Mouse (Mus musculus) forebrain, embryonic 16.5 days (tissue): ENCODE measurements around the gene Ect2l. TPM values are rescaled to one million over a fixed set of nuclear protein-coding genes. Genes with fewer than 3 reads are reported as not detected.
"Not testable (repeated sequence)": the region's sequence is repeated elsewhere in the genome, so short reads cannot be mapped to it uniquely, and the experiment has no call there.

Experiments
- ATAC-seq: fragments of 200-750 bp; cut with Nextera tagmentation; 2 replicates; pipeline ENCODE4 v1.8.0; 2017; ENCODE audit warnings: mild to moderate bottlenecking, moderate library complexity
- H3K27ac ChIP-seq: fragments of 300-500 bp; sonication (generic); 2 replicates; pipeline ENCODE4 v1.5.1; 2014; ENCODE audit warnings: low read length, control low read depth
- H3K27me3 ChIP-seq: fragments of 300-500 bp; sonication (generic); replicated peaks from 2 replicates; pipeline ENCODE4 v1.6.1; 2014; ENCODE audit warnings: low read length; ENCODE audit not compliant: control insufficient read depth, insufficient read depth
- H3K36me3 ChIP-seq: fragments of 300-500 bp; sonication (generic); 2 replicates; pipeline ENCODE4 v1.6.1; 2014; ENCODE audit not compliant: control insufficient read depth, insufficient read depth
- H3K4me1 ChIP-seq: fragments of 300-500 bp; sonication (generic); replicated peaks from 2 replicates; pipeline ENCODE4 v1.6.1; 2014; ENCODE audit warnings: low read length; ENCODE audit not compliant: control insufficient read depth, insufficient read depth
- H3K4me2 ChIP-seq: fragments of 300-500 bp; sonication (generic); 2 replicates; pipeline ENCODE4 v1.6.1; 2014; ENCODE audit warnings: mild to moderate bottlenecking, low read length, control low read depth
- H3K4me3 ChIP-seq: fragments of 300-500 bp; sonication (generic); replicated peaks from 2 replicates; pipeline ENCODE4 v1.5.1; 2014; ENCODE audit warnings: mild to moderate bottlenecking, low read length, control low read depth
- H3K9ac ChIP-seq: fragments of 300-500 bp; sonication (generic); replicated peaks from 2 replicates; pipeline ENCODE4 v1.6.1; 2014; ENCODE audit warnings: low read depth, low read length, control low read depth
- H3K9me3 ChIP-seq: fragments of 300-500 bp; sonication (generic); 2 replicates; pipeline ENCODE4 v1.6.1; 2016; ENCODE audit warnings: low read length; ENCODE audit not compliant: control insufficient read depth
- WGBS: fragments of 180-500 bp; shearing (Covaris S2); extraction: QIAGEN DNeasy Blood & Tissue Kit; methylation state at CpG from one replicate; pipeline ENCODE4 v1.1.7; 2014; 5-methylcytosine and 5-hydroxymethylcytosine counted together
- polyA plus RNA-seq: library from polyadenylated mRNA; unstranded; fragments of >200 nt; fragmentation: Nextera tagmentation; extraction: Ambion mirVana; gene quantifications from 2 replicates; pipeline ENCODE4 v1.2.1, GENCODE M21; 2015

The Ect2l gene
- polyA plus RNA-seq, 1 experiment from 2014 or later, result 0.44 TPM

DNA sequence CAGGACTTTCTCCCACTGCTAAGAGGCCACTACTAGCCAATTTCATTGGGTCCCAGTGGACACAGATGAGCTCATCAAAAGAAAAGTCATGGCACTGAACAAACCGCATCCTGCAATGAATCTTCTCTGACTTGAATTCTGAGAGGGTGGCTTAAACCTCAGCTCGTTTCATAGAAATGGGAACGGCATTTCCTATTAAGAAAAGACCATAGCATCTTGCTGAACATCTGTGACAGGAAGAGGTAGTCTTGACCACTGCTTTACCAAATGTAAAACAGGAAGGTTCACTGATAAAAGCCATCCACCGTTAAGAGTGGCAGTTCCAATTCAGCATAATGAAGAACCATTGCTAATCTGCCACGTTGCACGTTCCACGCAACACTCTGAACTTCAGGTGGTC, 34.0 kb downstream of the Ect2l start:
- no peak for ATAC-seq
- Histone ChIP-seq H3K36me3 (no peaks in the 10 kb centered on the region), H3K4me1 (no peaks in the 10 kb centered on the region), H3K27ac (no peak overlapping the region), H3K9ac (no peak overlapping the region), H3K9me3 (no peaks in the 10 kb centered on the region), H3K27me3 (no peaks in the 10 kb centered on the region), H3K4me3 (no peak overlapping the region), H3K4me2 (no peak overlapping the region)
- 93% methylated on average over 7 of the region's 7 CpGs for WGBS

DNA sequence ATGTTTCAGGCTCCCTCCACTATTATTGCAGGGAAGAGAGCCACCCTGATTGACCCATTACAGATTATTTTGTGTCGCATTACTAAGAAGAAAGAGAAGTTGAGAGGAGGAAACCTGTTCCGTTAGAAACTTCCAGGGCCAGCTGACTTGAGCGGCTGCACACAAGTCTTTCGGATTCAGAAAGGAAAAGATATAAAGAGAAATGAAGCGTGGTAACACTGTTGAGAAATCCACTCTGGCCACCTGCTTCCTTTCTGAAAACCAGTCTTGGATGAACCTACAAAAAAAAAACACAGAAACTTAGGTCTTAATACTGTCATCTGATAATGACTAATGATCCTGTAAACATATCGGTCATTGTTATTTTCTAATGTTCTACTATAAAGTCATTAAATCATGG, 35.6 kb downstream of the Ect2l start:
- Histone ChIP-seq H3K9me3 (no peaks in the 10 kb centered on the region), H3K36me3 (no peaks in the 10 kb centered on the region), H3K4me3 (no peak overlapping the region), H3K27me3 (no peaks in the 10 kb centered on the region), H3K4me1 (no peaks in the 10 kb centered on the region), H3K9ac (no peak overlapping the region), H3K4me2 (no peak overlapping the region), H3K27ac (no peak overlapping the region)
- 91% methylated on average over 6 of the region's 6 CpGs for WGBS
- ATAC-seq, result no peak

DNA sequence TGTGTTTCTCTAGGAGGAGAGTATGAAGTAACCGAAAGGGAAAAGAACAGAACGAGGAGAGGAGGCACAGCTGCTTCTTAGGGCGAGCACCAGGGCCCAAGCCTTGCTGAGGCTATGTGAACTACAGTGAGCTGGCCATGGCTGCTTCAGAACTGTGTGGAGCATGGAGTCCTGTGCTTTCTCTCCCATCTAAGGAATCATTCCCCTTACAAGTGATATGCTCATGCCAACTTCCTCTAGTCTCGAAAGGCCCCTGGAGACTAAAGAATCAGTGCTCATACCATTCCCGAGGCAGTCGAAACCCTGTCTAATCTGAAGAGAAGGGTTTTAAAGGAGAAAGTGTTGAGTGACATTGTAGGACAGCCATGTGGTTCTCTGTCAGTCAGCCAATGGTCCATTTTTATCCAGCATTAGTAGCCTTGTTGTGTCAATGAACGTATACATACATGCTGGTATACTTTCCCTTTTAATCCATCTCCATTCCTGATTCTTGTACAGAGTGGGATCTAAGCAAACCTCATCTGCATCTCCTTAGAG, 48.2 kb downstream of the Ect2l start:
- H3K27ac ChIP-seq, result no peak overlapping the region
- no peaks in the 10 kb centered on the region for H3K27me3 ChIP-seq
- no peak overlapping the region for H3K9ac ChIP-seq
- H3K4me2 ChIP-seq, result no peak overlapping the region
- no peak for ATAC-seq
- WGBS, result 85% methylated on average over 7 of the region's 7 CpGs
- no peaks in the 10 kb centered on the region for H3K36me3 ChIP-seq
- no peak overlapping the region for H3K4me3 ChIP-seq
- H3K9me3 ChIP-seq, result no peaks in the 10 kb centered on the region
- no peaks in the 10 kb centered on the region for H3K4me1 ChIP-seq

DNA sequence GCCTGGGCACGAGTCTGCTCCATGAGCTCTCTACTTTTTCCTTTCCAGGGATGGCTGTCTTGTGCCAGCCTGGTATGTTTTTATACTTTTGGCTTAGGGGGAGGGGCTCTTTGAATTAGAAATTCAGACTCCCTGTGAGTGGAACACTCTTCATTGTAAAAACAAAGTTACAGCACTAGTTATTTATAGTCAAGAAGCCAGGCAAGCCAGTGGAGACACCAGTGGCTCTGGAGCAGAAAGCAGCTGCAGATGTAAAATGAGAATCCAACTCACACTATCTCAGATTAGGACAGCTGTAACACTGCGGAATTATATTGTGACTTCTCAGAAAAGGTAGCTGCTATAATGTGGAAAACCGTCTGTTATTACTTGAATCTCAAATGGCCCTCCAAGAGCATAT, 63.5 kb downstream of the Ect2l start:
- no peaks in the 10 kb centered on the region for H3K4me1 ChIP-seq
- no peaks in the 10 kb centered on the region for H3K36me3 ChIP-seq
- no peak overlapping the region for H3K9ac ChIP-seq
- WGBS, result 77% methylated on average over 3 of the region's 3 CpGs
- H3K4me2 ChIP-seq, result no peak overlapping the region
- no peak overlapping the region for H3K4me3 ChIP-seq
- no peaks in the 10 kb centered on the region for H3K27me3 ChIP-seq
- no peak overlapping the region for H3K27ac ChIP-seq
- no peak for ATAC-seq
- no peaks in the 10 kb centered on the region for H3K9me3 ChIP-seq

DNA sequence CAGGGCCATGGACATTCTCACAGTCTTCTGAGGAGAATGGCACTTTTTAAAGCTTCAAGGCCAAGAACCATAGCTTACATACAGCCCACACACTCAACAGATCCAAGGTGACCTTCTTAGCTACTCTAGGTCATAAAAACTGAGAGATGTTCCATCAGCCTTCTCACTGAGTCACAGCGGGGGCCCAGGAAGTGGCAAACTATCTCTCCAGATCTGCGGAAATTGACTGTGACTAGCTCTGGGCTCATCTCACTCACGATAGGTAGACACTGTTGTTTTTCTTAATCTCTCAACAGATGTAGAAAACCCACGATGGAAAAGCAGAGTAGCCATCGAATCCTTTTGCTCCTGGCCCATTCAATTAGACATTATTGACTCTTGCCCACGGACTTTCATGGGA, 68.5 kb downstream of the Ect2l start:
- Histone ChIP-seq H3K4me1 (no peaks in the 10 kb centered on the region; the same call in 1 of the 2 replicates), H3K36me3 (no peaks in the 10 kb centered on the region), H3K4me2 (no peak overlapping the region), H3K27me3 (no peaks in the 10 kb centered on the region), H3K9me3 (no peaks in the 10 kb centered on the region), H3K9ac (no peak overlapping the region), H3K4me3 (no peak overlapping the region), H3K27ac (no peak overlapping the region)
- no peak for ATAC-seq
- 92% methylated on average over 6 of the region's 6 CpGs for WGBS

DNA sequence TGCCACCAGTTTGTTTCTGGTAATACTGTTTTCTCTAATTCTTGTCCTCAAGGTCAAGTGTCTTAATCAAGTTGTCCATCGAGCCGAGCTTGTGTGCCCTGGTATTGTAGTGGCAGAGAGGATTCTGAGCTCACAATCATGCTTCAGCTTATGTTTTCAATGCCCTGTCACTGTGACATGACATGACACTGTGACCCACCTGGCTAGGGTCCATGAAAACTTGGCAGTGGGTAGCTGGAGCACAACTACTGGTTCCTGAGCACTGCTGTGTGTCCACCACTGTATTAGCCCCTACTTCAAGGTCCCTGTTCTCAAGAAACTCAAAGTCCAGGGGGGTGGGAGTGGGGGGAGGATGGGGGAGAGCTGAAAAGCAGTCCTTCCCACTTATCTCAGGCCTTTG, 69.3 kb downstream of the Ect2l start:
- Histone ChIP-seq H3K4me2 (no peak overlapping the region), H3K9me3 (no peaks in the 10 kb centered on the region), H3K9ac (no peak overlapping the region), H3K36me3 (no peaks in the 10 kb centered on the region), H3K27me3 (no peaks in the 10 kb centered on the region), H3K4me1 (no peaks in the 10 kb centered on the region; the same call in 1 of the 2 replicates), H3K4me3 (no peak overlapping the region), H3K27ac (no peak overlapping the region)
- 68% methylated on average over 2 of the region's 2 CpGs for WGBS
- ATAC-seq, result no peak

DNA sequence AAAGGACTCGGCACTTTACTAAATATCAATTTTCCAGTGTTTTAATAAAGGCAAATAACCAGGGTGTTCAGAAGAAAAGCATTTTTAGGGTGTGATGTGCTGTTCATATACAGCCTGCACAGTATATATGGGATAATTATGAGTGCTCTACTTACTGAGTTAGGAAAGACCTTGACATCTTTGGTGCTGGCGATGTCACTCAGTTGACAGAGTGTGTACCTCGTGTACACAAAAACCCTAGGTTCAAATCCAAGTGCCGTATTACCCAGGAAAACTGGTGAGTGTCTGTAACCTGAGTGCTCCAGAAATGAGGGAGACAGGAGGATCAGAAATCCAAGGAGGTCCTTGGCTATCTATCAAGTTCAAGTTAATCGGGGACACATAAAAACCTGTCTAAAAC, 71.1 kb downstream of the Ect2l start:
- WGBS, result 86% methylated on average over 5 of the region's 5 CpGs
- no peak overlapping the region for H3K27ac ChIP-seq
- no peaks in the 10 kb centered on the region; the same call in 1 of the 2 replicates for H3K4me1 ChIP-seq
- H3K4me3 ChIP-seq, result peak overlapping the region; percentile 28
- no peaks in the 10 kb centered on the region for H3K27me3 ChIP-seq
- ATAC-seq, result peak; percentile 51; the same call in 1 of the 2 replicates
- H3K9ac ChIP-seq, result 0 out of 2 replicates have a peak overlapping the region, but pooled peaks have one; percentile 22
- no peaks in the 10 kb centered on the region for H3K36me3 ChIP-seq
- no peaks in the 10 kb centered on the region for H3K9me3 ChIP-seq
- H3K4me2 ChIP-seq, result peak overlapping the region; percentile 39

DNA sequence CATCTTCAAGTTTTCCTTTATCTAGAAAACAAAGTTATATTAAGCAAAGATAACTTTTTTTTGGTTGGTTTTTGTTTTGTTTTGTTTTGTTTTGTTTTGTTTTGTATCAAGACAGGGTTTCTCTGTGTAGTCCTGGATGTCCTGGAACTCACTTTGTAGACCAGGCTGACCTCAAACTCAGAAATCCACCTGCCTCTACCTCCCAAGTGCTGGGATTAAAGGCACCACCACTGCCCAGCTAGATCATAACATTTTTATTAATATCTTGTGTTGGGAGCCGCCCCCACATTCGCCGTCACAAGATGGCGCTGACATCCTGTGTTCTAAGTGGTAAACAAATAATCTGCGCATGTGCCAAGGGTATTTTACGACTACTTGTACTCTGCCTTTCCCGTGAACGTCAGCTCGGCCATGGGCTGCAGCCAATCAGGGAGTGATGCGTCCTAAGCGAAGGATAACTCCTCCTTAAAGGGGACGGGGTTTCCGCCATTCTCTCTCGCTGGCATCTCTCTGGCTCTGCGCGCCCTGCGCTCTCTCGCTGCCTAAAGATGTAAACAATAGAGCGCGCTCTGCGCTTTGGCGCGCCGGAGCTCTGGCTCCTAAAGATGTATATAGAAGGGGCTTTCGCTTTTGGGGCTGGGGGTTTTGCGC, 71.7 kb downstream of the Ect2l start:
- not testable (repeated sequence) for H3K36me3 ChIP-seq, H3K27me3 ChIP-seq, H3K27ac ChIP-seq, H3K4me2 ChIP-seq, H3K9me3 ChIP-seq, H3K4me1 ChIP-seq, H3K9ac ChIP-seq
- ATAC-seq, result peak; percentile 70
- peak overlapping the region; percentile 28 for H3K4me3 ChIP-seq
- 71% methylated on average over 12 of the region's 26 CpGs for WGBS

DNA sequence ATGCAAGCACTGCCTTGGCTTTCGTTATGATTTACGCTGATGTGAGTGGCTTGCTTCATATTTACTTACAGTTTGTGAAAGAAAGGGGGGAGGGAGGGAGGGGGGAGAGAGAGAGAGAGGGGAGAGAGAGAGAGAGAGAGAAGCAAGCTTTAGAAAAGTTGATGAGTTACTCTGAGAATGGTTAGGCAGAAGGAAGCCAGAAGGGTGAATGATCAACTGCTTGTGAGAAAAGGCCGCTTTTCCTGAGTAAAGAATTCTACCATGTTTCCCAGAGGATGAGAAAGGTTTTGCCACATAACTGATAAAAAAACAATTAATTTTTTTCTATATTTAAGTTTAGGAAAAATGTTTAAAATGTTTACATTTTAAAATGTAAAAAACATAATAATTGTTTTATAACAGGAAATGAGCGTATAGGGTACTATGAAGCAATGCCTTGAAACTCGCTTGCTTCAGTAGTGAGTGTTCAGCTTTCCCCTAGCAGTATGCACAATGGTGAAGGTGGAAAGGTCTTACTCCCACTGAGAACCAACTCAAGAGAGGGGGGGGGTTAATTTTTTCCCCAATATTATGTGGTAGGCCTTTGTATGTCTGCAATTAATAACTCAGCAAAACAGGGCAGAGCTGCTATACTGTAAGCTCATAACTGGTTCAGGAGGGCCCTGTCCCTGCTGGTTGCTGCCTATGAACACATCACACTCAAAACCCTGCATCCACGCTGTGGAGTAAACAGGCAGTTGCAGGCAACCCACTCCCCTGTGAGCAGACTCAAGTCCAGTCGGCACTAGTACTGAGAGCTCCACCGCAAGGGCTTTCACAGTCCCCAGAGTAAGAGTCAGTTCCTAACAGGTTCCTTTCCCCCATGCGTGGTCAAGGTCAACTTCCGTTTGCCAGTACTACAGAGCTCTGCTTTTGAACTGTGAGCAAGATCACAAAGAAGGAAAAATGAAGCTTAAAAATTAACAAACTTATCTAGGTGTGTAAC, 78.7 kb downstream of the Ect2l start:
- no peaks in the 10 kb centered on the region for H3K27me3 ChIP-seq
- 91% methylated on average over 10 of the region's 10 CpGs for WGBS
- ATAC-seq, result no peak

More for the DNA sequence above, 78.7 kb downstream of the Ect2l start:
- no peak overlapping the region for H3K27ac ChIP-seq
- no peaks in the 10 kb centered on the region for H3K9me3 ChIP-seq
- no peaks in the 10 kb centered on the region for H3K36me3 ChIP-seq
- no peak overlapping the region for H3K4me3 ChIP-seq
- H3K4me1 ChIP-seq, result no peaks in the 10 kb centered on the region
- H3K9ac ChIP-seq, result no peak overlapping the region
- H3K4me2 ChIP-seq, result no peak overlapping the region
